Mouse (Mus musculus): ENCODE data around the gene 2310034C09Rik.

- TF ChIP-seq CTCF (IDR thresholded peaks at IDR 0.05; ENCODE audit: borderline replicate concordance, control insufficient read depth, extremely low read depth, insufficient read depth, low read length, poor library complexity) (no peak), POLR2A (IDR thresholded peaks at IDR 0.05; ENCODE audit: control insufficient read depth, extremely low read depth, insufficient read depth, low read length, poor library complexity) (no peak)
Measured at GRCm38 (mm10) chr16:88711245-88711644, 47.4 kb upstream of the 2310034C09Rik start.

All from thymus, adult 2 months (tissue).